Comparison of ENCODE assay signal across 10 mouse cellular contexts in genomic region chr14:48673541-48673940, GRCm38 (mm10). TPM values are rescaled to one million over a fixed set of nuclear protein-coding genes. Genes with fewer than 3 reads are reported as not detected.
DNase-seq lines count a peak whose midpoint lies in the region; ATAC-seq and TF ChIP-seq lines count a peak whose summit lies in the region.
"Had no signal": no experiment of that assay in that cellular context is flagged by ENCODE, and none has a peak within 500 bp of the region (broad histone marks: within the 10 kb centered on the region; RNA-seq: fewer than 3 reads in every experiment).

Otx2 (minus strand) TSS chr14:48673819.

- DNase-seq in lung, embryonic 14.5 days: peak; percentile 17
- DNase-seq in lung, postnatal 4 days: no peak
- DNase-seq in embryonic facial prominence, embryonic 10.5 days (ENCODE audit: low spot score): peak; percentile 55
- DNase-seq in T-cell, adult 2 months (ENCODE audit: low spot score): no peak
- DNase-seq in right cerebral cortex, postnatal 36 days (ENCODE audit: low spot score in 2 of 2): no peak

- no peak for TF ChIP-seq CTCF in lung, embryonic 14.5 days (IDR thresholded peaks at IDR 0.05; ENCODE audit: low read depth)

- H3K4me3 ChIP-seq in lung, embryonic 14.5 days (ENCODE audit: low read depth, low read length): peak within 1 kb of the TSS; percentile 1; the same call in 1 of the 2 replicates
- peak within 1 kb of the TSS; percentile 53 for H3K4me3 ChIP-seq in embryonic facial prominence, embryonic 10.5 days
- peak within 1 kb of the TSS; percentile 14; the same call in 1 of the 2 replicates for H3K4me3 ChIP-seq in hindbrain, embryonic 15.5 days

- no peak within 1 kb of the TSS for H3K4me2 ChIP-seq in lung, embryonic 14.5 days
- H3K4me2 ChIP-seq in hindbrain, embryonic 15.5 days: peak within 1 kb of the TSS; percentile 42

- under 1% methylated on average over 27 of the region's 27 CpGs for WGBS in lung, embryonic 14.5 days
- WGBS in embryonic facial prominence, embryonic 10.5 days: under 1% methylated on average over 27 of the region's 27 CpGs
- WGBS in hindbrain, embryonic 15.5 days: 2% methylated on average over 27 of the region's 27 CpGs

- peaks cover 97% of the 10 kb centered on the region for H3K27me3 ChIP-seq in lung, embryonic 14.5 days (ENCODE audit: insufficient read depth, low read length)
- peaks cover 100% of the 10 kb centered on the region for H3K27me3 ChIP-seq in embryonic facial prominence, embryonic 10.5 days (replicated peaks; ENCODE audit: low read depth, poor library complexity, severe bottlenecking)
- peaks cover 86% of the 10 kb centered on the region for H3K27me3 ChIP-seq in hindbrain, embryonic 15.5 days

- no peak within 1 kb of the TSS for H3K27ac ChIP-seq in lung, embryonic 14.5 days (ENCODE audit: low read depth)
- H3K27ac ChIP-seq in embryonic facial prominence, embryonic 10.5 days (replicated peaks): peak within 1 kb of the TSS; percentile 73
- H3K27ac ChIP-seq in hindbrain, embryonic 15.5 days (replicated peaks): no peak within 1 kb of the TSS

- no peaks in the 10 kb centered on the region for H3K36me3 ChIP-seq in lung, embryonic 14.5 days (ENCODE audit: insufficient read depth)
- H3K36me3 ChIP-seq in embryonic facial prominence, embryonic 10.5 days (replicated peaks): no peaks in the 10 kb centered on the region
- H3K36me3 ChIP-seq in hindbrain, embryonic 15.5 days: no peaks in the 10 kb centered on the region

- H3K9me3 ChIP-seq in lung, embryonic 14.5 days (ENCODE audit: low read depth, low read length): no peaks in the 10 kb centered on the region
- no peaks in the 10 kb centered on the region for H3K9me3 ChIP-seq in embryonic facial prominence, embryonic 10.5 days
- H3K9me3 ChIP-seq in hindbrain, embryonic 15.5 days: no peaks in the 10 kb centered on the region

- no peak within 1 kb of the TSS for H3K9ac ChIP-seq in lung, embryonic 14.5 days
- no peak within 1 kb of the TSS for H3K9ac ChIP-seq in hindbrain, embryonic 15.5 days

- no peak for ATAC-seq in lung, embryonic 14.5 days (ENCODE audit: insufficient read depth)
- ATAC-seq in hindbrain, embryonic 15.5 days (ENCODE audit: low FRiP score, low read depth): peak; percentile 51; the same call in 1 of the 2 replicates
- no peak for ATAC-seq in megakaryocyte, adult 5-6 weeks (ENCODE audit: poor library complexity, severe bottlenecking)

- no peaks in the 10 kb centered on the region for H3K4me1 ChIP-seq in lung, embryonic 14.5 days (ENCODE audit: insufficient read depth)
- H3K4me1 ChIP-seq in embryonic facial prominence, embryonic 10.5 days: peaks cover 17% of the 10 kb centered on the region
- H3K4me1 ChIP-seq in hindbrain, embryonic 15.5 days (replicated peaks): peaks cover 11% of the 10 kb centered on the region; the same call in 1 of the 2 replicates

RNA-seq across cellular contexts. Expression of gene Otx2, which starts in this region (rescaled TPM):
- polyA plus RNA-seq in lung, embryonic 14.5 days (2014; fragmentation: Nextera tagmentation; extraction: Ambion mirVana): not detected in 2 replicates
- 12.8 and 15.2 TPM in 2 replicates for polyA plus RNA-seq in embryonic facial prominence, embryonic 10.5 days (2016; fragmentation: Nextera tagmentation; extraction: Ambion mirVana)
- polyA plus RNA-seq in hindbrain, embryonic 15.5 days (2015; fragmentation: Nextera tagmentation; extraction: Ambion mirVana): 21.9 and 36.3 TPM in 2 replicates
- not detected in 2 replicates for total RNA-seq in megakaryocyte, adult 5-6 weeks (2015)
- not detected in 2 replicates for total RNA-seq in megakaryocyte, adult 5-6 weeks (2017)
- polyA plus RNA-seq: gonadal fat pad, adult 2 months; large intestine, adult 2 months; lung, embryonic 16.5 days had no signal

Comparison
In these comparisons a context has a peak if more than half of its experiments do, and no peak if none do; other contexts are left out.
1. RNA of gene Otx2 (polyA plus RNA-seq): 21.9 to 36.3 TPM in hindbrain, embryonic 15.5 days and 12.8 to 15.2 TPM in embryonic facial prominence, embryonic 10.5 days; not detected in lung, embryonic 14.5 days; every median in the first group is over 10 times any median in the second.
2. Peak in DNase-seq and H3K4me3 ChIP-seq in lung, embryonic 14.5 days; RNA of the gene not detected or under 1 TPM.
3. H3K4me3 ChIP-seq: peak in every context shown above with its lines; median percentile 53 in embryonic facial prominence, embryonic 10.5 days; 14 in hindbrain, embryonic 15.5 days; 1 in lung, embryonic 14.5 days.